Mouse (Mus musculus) G1E-ER4 (cell line): ENCODE data around the gene Gm48552. TPM values are rescaled to one million over a fixed set of nuclear protein-coding genes. Genes with fewer than 3 reads are reported as not detected.

Source experiments
- GATA1 ChIP-seq: IDR thresholded peaks from one replicate; pipeline ENCODE4 v1.8.0; 2012; ENCODE audit warnings: low read length, inconsistent platforms
- polyA plus RNA-seq: library from polyadenylated mRNA; stranded (reverse); fragments of >175 nt; gene quantifications from 2 replicates; pipeline ENCODE4 v1.2.3, GENCODE M21; 2012

Gene Gm48552
- polyA plus RNA-seq, 1 experiment: 10.7 TPM

- no peak for TF ChIP-seq GATA1
These were observed 27.9 kb downstream of the Gm48552 start for GRCm38 (mm10) chr10:81416581-81417226.

DNA sequence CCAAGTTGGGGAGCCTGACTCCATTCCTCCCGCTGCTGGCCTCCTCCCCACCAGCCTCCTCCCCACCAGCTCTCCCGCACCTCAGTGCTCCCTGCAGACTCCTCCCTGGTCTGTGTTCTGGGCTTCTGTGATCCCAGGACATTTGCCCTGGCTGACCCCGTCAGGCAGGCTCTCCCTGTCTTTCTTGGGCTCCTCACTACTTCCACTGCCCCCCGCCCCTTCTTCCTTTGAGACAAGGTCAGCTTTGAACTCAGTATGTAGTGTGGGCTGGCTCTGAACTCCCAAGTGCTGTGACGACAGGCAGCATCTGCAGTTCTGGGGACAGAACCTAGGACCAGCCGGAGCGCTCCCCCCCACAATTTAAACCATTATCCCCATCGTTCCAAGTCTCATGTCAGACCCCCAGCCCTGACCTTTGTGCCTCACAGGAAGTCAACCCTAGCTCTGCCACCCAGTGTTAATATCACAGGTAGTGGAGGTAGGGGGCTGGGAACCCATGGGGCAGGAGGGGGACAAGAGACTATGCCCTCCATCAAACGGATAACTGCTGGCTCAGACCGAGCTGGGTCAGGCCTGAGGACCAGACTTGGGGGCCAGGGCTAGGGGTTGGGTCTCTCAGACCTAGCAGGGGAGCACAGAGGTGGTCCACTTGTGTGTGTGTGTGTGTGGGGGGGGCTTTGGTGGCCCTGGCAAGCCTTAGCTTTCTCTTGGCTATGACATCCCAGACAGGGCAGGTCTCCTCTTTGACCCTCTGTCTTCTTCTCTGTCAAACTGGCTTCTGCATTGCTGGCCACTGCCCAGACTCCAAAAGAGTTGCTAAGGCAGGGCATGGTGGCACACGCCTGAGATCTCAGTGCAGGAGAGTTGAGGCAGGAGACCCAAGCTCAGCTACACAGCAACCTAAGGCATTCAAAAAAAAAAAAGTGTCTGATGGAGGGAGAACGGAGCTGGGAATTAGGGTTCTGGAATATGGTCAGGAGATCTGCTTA, 28.7 kb downstream of the Gm48552 start:
- no peak for TF ChIP-seq GATA1

DNA sequence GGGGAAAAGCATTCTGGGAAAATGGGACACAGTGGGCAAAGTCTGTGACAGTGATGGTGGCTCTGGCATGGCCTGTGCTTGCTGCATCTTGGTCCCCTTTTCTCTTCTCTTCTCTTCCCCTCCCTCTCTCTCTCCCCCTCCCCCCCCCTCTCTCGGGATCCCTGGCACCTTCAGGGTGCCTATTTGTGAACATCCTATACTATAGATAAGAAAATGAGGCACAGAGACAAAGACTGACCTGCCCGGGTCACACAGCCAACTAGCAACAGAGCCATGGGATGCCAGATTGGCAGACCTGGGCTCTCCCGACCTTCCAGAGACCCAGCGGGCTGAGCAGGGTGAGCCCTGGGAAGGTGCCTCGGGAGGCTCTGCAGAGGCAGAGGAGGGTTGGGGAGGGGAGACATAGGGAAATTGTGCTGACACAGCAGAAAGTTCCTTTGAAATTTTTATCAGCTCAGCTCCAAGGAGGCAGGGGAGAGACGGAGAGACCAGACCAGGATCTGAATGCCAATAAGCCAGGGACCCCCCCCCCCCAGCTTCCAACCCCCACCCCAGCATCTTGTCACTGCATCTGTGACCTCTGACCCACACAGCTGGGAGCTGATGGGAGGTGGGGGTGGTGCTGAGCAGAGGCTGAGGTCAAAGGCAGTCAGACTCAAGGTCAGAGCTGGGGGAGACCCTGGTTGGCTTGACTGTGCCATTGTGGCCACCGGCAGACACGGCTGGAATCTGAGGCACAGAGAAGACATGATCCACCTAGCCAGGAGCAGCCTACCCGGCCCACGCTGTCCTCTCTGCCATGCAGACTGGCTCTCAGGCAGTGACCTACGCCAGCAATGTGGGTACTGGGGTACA, 29.6 kb downstream of the Gm48552 start:
- TF ChIP-seq GATA1: no peak

DNA sequence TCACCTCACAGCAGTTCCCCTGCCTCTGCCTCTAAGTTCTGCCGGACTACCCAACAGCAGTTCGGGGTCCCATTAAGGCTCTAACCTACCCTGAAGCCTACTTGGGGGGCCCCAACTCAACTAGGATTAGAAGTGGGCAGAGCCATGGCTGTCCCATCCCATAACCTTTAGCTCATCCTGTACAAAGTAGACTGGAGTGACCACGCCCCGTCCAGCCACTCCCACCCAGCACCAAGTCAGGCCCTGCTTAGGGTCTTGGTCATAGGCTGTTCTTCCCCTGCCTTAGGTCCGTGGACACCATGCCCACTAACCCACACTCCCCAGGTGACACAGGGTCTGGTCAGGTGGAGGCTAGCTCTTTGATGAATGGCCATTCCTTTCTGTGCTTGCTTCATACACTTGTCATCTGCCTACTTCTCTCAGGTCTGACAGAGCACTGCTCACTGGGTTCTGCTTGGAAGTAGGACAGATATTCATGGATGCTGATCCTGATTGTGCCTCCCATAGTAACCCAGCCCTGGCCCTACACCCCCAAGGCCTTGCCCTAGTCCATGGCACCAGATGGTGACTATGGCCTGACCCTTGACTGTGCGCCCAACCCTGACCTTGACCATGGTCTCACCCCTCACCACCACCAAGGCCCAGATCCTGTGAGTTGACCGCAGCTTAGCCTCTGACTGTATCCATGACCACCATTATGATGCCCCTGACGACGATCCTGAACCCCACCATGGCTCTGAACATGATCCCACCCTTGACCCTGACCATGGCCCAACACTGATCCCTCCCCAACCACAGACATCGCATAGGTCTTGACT, 30.5 kb downstream of the Gm48552 start:
- TF ChIP-seq GATA1: no peak

DNA sequence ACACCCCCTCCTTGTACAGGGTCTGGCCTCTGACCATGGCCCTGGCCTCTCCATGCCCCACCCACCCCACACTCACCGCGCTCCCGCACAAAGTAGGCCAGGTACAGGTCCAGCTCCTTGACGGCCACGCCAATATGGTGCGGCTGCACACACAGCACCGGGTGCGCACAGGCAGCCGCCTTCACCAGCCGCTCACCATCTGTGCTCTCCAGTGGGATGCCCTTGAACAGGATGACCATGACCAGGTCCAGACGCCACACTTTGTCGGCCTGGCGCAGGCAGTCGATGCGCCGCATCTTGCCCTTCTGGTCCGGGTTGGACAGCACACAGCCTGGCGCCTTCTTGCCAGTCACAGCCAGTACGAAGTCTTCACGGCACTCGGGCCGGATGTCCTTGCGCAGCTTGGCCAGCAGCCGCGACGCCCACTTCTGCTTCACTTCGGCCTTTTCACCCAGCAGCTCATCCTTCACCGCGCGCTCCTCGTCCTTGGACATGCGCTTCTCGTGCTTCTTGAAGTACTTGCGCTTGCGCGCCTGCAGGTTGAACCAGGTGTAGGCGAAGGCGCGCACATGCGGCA, 31.5 kb downstream of the Gm48552 start:
- no peak for TF ChIP-seq GATA1

DNA sequence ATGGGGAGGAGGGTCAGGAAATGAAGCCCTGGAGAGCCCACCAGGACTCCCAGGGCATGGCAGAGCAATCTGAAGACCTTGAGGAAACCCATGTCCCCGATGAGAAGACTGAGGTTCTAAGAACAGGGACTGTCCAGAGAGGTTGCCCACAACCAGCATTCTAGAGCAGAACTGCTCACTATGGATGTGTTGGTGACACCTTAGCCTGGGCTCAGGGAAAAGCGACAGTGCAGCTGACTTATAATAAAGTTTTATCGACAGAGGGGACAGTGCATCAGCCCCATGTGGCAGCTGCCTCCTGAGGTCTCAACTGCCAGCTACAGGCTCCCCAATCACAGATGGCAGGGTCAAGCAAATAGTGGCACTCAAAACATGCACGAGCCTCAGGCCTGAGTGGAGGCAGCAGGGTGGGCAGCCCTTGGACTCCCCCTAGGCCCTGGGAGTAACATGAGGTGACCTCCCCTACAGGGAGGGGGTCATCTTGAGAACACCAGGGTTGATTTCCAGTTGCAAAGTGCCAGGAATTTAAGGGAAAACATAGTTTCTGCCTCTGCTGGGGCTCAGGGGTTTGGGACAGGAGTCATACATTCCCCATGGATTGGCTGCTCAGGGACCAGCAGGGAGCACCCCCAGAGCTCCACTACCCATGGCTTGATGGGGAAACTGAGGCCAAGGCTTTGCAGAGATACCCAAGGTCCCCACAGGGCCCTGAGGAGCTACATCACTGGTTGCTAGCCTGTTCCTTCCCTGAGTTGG, 32.4 kb downstream of the Gm48552 start:
- TF ChIP-seq GATA1: no peak

GRCm38 (mm10) chr10:81421797-81422100, 32.9 kb downstream of the Gm48552 start:
- TF ChIP-seq GATA1: no peak

GRCm38 (mm10) chr10:81422191-81422590, 33.4 kb downstream of the Gm48552 start:
- TF ChIP-seq GATA1: no peak

GRCm38 (mm10) chr10:81422661-81423217, 33.9 kb downstream of the Gm48552 start:
- TF ChIP-seq GATA1: no peak

DNA sequence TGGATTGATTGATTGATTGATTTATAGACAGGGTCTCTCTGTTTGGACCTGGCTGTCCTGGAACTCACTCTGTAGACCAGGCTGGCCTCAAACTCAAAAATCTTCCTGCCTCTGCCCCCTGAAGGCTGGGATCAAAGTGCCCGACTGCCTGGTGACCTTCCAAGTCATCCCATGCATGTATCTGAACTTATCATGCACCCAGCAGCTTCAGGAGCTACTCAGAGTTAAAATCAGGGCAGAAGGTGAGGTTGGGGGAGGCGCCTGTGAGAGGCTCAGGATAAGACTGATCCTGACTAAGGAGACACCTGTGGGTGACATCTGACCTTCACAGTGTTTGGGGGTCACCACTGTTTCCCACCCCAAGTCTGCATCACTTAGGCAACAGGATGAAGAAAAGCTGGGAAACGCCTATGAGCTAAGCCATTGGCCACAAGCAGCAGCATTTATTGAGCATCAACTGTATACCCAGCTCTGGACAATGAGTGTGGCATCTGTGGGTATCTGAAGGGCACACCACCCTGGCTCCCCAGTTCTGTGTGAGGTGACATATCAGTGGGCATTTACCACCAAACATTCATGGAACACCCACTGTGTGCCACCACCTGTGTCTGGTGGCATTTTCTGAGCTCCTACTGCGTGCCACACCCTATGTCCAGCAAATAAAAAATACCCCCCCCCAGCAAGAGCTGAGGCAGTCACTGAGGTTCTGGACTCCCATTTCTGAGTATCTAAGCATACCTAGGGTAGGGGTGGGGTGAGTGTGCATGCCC, 34.9 kb downstream of the Gm48552 start:
- TF ChIP-seq GATA1: no peak

DNA sequence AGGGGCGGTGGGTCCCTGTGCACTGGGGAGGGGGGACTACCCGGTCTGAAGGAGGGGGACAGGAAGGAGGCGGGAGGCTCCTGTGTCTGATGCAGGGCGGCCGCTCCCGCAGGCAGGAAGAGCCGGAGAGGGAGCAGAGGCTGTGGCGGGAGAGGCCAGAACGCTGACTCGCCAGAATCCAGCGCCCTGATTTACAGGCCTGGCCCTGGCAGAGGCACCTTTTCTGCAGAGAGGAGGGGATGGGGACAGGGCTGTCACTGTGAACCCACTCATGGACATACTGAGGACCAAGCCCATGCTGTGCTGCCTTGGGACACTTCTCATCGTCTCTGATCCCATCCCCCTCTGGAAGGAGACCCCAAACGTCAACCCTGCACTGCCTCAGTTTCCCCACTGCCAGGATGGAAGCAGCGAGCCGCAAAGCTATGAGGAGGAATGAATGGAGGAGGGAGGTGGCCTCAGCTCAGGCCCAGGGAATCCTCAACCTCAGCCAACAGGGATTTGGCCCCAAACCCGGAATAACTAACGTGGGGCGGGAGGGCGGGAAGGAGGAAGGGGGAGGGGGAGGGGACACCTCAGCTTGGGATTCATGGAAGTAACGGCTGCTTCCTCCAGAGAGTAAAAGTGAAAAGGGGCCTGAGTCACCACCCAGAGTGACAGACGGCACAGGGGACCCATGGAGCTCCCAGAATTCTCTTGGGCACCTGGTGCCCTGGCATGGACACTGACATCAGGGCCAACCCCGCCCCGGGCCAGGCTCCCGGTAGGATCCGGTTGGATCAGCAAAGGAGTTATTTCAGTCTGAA, 35.6 kb downstream of the Gm48552 start:
- TF ChIP-seq GATA1: no peak

DNA sequence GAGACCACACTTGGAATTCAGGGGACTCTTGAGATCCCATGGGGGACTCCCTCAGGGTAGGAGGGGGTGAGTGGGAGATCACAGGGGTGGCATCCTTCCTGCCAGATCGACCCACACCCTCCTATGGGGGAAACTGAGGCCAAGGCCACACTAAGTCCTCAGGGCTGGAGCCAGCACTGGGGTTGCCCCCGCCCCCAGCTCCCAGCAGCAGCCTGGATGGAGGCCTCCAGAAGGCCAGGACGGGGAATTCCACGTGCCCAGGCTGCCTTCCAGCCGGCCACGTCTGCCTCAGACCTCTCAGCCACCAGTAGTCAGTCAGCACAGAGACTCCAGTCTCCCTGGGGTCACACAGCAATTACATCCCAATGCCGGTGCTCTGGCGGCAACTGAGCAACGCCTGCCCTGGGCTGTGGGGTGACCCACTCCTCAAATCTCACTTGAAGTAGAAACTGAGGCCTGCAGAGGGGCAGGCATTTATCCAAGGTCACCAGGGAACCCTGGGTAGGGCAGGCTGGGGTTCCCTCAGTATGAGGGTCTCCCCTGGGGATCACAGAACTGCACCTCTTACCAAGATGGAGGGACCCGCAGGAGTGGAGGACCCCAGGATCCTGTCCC, 36.5 kb downstream of the Gm48552 start:
- TF ChIP-seq GATA1: no peak
